Comparison of ENCODE assay signal across 8 mouse cellular contexts in genomic region chr11:21453308-21454106, GRCm38 (mm10).
A peak's percentile ranks its signal among the peaks of the same experiment; 100 is the strongest.
DNase-seq lines count a peak whose midpoint lies in the region; ATAC-seq and TF ChIP-seq lines count a peak whose summit lies in the region.

No protein-coding gene starts in this region.

- peak; percentile 33 for TF ChIP-seq CTCF in bone marrow, adult 2 months (IDR thresholded peaks at IDR 0.05; ENCODE audit: control insufficient read depth, insufficient read depth, low read length)

- H3K36me3 ChIP-seq in forebrain, embryonic 14.5 days (ENCODE audit: control insufficient read depth, insufficient read depth, low read length) = no peaks in the 10 kb centered on the region
- H3K36me3 ChIP-seq in forebrain, embryonic 10.5 days (replicated peaks) = no peaks in the 10 kb centered on the region
- no peaks in the 10 kb centered on the region for H3K36me3 ChIP-seq in midbrain, embryonic 11.5 days (ENCODE audit: control insufficient read depth, insufficient read depth, low read length)
- H3K36me3 ChIP-seq in midbrain, embryonic 10.5 days = no peaks in the 10 kb centered on the region

- TF ChIP-seq POLR2A in bone marrow, adult 2 months (IDR thresholded peaks at IDR 0.05; ENCODE audit: borderline replicate concordance, control insufficient read depth, low read depth, low read length) = no peak

- H3K4me2 ChIP-seq in forebrain, embryonic 14.5 days (ENCODE audit: low read length) = no peak overlapping the region
- no peak overlapping the region for H3K4me2 ChIP-seq in midbrain, embryonic 11.5 days

- no peaks in the 10 kb centered on the region for H3K27me3 ChIP-seq in forebrain, embryonic 14.5 days (replicated peaks; ENCODE audit: control insufficient read depth, insufficient read depth, low read length)
- no peaks in the 10 kb centered on the region for H3K27me3 ChIP-seq in forebrain, embryonic 10.5 days (ENCODE audit: poor library complexity, severe bottlenecking)
- no peaks in the 10 kb centered on the region for H3K27me3 ChIP-seq in midbrain, embryonic 11.5 days (ENCODE audit: control insufficient read depth, insufficient read depth, low read length)
- H3K27me3 ChIP-seq in midbrain, embryonic 10.5 days (ENCODE audit: low read depth, poor library complexity, severe bottlenecking) = no peaks in the 10 kb centered on the region

- H3K27ac ChIP-seq in forebrain, embryonic 14.5 days (ENCODE audit: low read depth, low read length) = no peak overlapping the region
- no peak overlapping the region for H3K27ac ChIP-seq in forebrain, embryonic 10.5 days
- no peak overlapping the region for H3K27ac ChIP-seq in midbrain, embryonic 11.5 days (ENCODE audit: low read depth, low read length)
- no peak overlapping the region for H3K27ac ChIP-seq in midbrain, embryonic 10.5 days (replicated peaks)
- H3K27ac ChIP-seq in bone marrow, adult 2 months (ENCODE audit: control insufficient read depth, insufficient read depth, low read depth, low read length, poor library complexity) = no peak overlapping the region

- no peaks in the 10 kb centered on the region for H3K4me1 ChIP-seq in forebrain, embryonic 14.5 days (ENCODE audit: control insufficient read depth, insufficient read depth, low read length)
- H3K4me1 ChIP-seq in forebrain, embryonic 10.5 days = no peaks in the 10 kb centered on the region
- no peaks in the 10 kb centered on the region for H3K4me1 ChIP-seq in midbrain, embryonic 11.5 days (ENCODE audit: control insufficient read depth, insufficient read depth, low read length)
- no peaks in the 10 kb centered on the region for H3K4me1 ChIP-seq in midbrain, embryonic 10.5 days
- no peaks in the 10 kb centered on the region for H3K4me1 ChIP-seq in bone marrow, adult 2 months (ENCODE audit: control insufficient read depth, insufficient read depth, low read length)

- peak; percentile 74 for DNase-seq in forebrain, embryonic 14.5 days (ENCODE audit: low spot score)
- no peak for DNase-seq in forebrain, embryonic 10.5 days (ENCODE audit: extremely low spot score, low spot score)
- peak; percentile 86 for DNase-seq in midbrain, embryonic 11.5 days (ENCODE audit: low spot score, missing footprints)
- no peak for DNase-seq in midbrain, embryonic 10.5 days (ENCODE audit: low spot score)
- DNase-seq in hindlimb bud, embryonic 11.5 days (ENCODE audit: extremely low spot score, low read depth, low spot score) = peak; percentile 24
- peak; percentile 71 for DNase-seq in naive thymus-derived CD4-positive, alpha-beta T cell, adult 2 months (ENCODE audit: low read depth)
- no peak for DNase-seq in frontal cortex, postnatal 25 days (ENCODE audit: low spot score in 2 of 2)

- no peak overlapping the region for H3K4me3 ChIP-seq in forebrain, embryonic 14.5 days (ENCODE audit: low read depth, low read length)
- no peak overlapping the region for H3K4me3 ChIP-seq in forebrain, embryonic 10.5 days
- H3K4me3 ChIP-seq in midbrain, embryonic 11.5 days (ENCODE audit: low read depth, low read length) = no peak overlapping the region
- H3K4me3 ChIP-seq in midbrain, embryonic 10.5 days = no peak overlapping the region
- no peak overlapping the region for H3K4me3 ChIP-seq in bone marrow, adult 2 months (replicated peaks; ENCODE audit: control insufficient read depth, low read depth, low read length)

- no peak overlapping the region for H3K9ac ChIP-seq in forebrain, embryonic 14.5 days (ENCODE audit: low read length)
- no peak overlapping the region for H3K9ac ChIP-seq in midbrain, embryonic 11.5 days (ENCODE audit: low read length)

- H3K9me3 ChIP-seq in forebrain, embryonic 14.5 days (replicated peaks; ENCODE audit: control insufficient read depth, low read length) = no peaks in the 10 kb centered on the region
- no peaks in the 10 kb centered on the region for H3K9me3 ChIP-seq in forebrain, embryonic 10.5 days
- H3K9me3 ChIP-seq in midbrain, embryonic 11.5 days (ENCODE audit: control insufficient read depth, low read length) = no peaks in the 10 kb centered on the region
- no peaks in the 10 kb centered on the region for H3K9me3 ChIP-seq in midbrain, embryonic 10.5 days (replicated peaks)

- ATAC-seq in forebrain, embryonic 14.5 days = peak; percentile 74
- no peak for ATAC-seq in midbrain, embryonic 11.5 days (ENCODE audit: low FRiP score)

- 72% methylated on average over 3 of the region's 4 CpGs for WGBS in forebrain, embryonic 14.5 days
- WGBS in forebrain, embryonic 10.5 days = 84% methylated on average over 3 of the region's 4 CpGs
- WGBS in midbrain, embryonic 11.5 days = 84% methylated on average over 3 of the region's 4 CpGs
- WGBS in midbrain, embryonic 10.5 days = 78% methylated on average over 3 of the region's 4 CpGs
- WGBS in bone marrow, adult 2 months = 71% methylated on average over 3 of the region's 4 CpGs

Comparison
In these comparisons a context has a peak if more than half of its experiments do, and no peak if none do; other contexts are left out.
1. DNase-seq: peak in forebrain, embryonic 14.5 days (single experiment), midbrain, embryonic 11.5 days (single experiment), hindlimb bud, embryonic 11.5 days (single experiment) and naive thymus-derived CD4-positive, alpha-beta T cell, adult 2 months (single experiment); none in forebrain, embryonic 10.5 days (single experiment), midbrain, embryonic 10.5 days (single experiment) and frontal cortex, postnatal 25 days (0 of 2).